Mouse (Mus musculus) liver, postnatal 0 days (tissue): ENCODE data around the gene Fgd3. TPM values are rescaled to one million over a fixed set of nuclear protein-coding genes. Genes with fewer than 3 reads are reported as not detected.

Experiments used
- ATAC-seq: fragments of 200-750 bp; cut with Nextera tagmentation; 2 replicates; pipeline ENCODE4 v1.8.0; 2017; ENCODE audit warnings: mild to moderate bottlenecking, moderate library complexity
- DNase-seq: peaks from one replicate; pipeline ENCODE4 v3.0.0-alpha.2; 2016
- H3K27ac ChIP-seq: fragments of 300-500 bp; sonication (generic); 2 replicates; pipeline ENCODE4 v1.5.1; 2014; ENCODE audit warnings: antibody characterized with exemption, moderate library complexity, mild to moderate bottlenecking, low read depth
- H3K27me3 ChIP-seq: fragments of 300-500 bp; sonication (generic); 2 replicates; pipeline ENCODE4 v1.6.1; 2014; ENCODE audit warnings: low read length, control low read depth, mixed read lengths; ENCODE audit not compliant: insufficient read depth
- H3K36me3 ChIP-seq: fragments of 300-500 bp; sonication (generic); replicated peaks from 2 replicates; pipeline ENCODE4 v1.6.1; 2014; ENCODE audit warnings: mild to moderate bottlenecking, control low read depth, low read length, moderate library complexity, mixed read lengths; ENCODE audit not compliant: insufficient read depth
- H3K4me1 ChIP-seq: fragments of 300-500 bp; sonication (generic); 2 replicates; pipeline ENCODE4 v1.6.1; 2014; ENCODE audit warnings: antibody characterized with exemption, mild to moderate bottlenecking, control low read depth; ENCODE audit not compliant: insufficient read depth
- H3K4me2 ChIP-seq: fragments of 300-500 bp; sonication (generic); 2 replicates; pipeline ENCODE4 v1.6.1; 2014; ENCODE audit warnings: low read depth, mild to moderate bottlenecking, low read length, moderate library complexity, mixed read lengths
- H3K4me3 ChIP-seq: fragments of 300-500 bp; sonication (generic); 2 replicates; pipeline ENCODE4 v1.5.1; 2014; ENCODE audit warnings: low read depth, low read length
- H3K9ac ChIP-seq: fragments of 300-500 bp; sonication (generic); replicated peaks from 2 replicates; pipeline ENCODE4 v1.6.1; 2014; ENCODE audit warnings: mild to moderate bottlenecking, moderate library complexity
- H3K9me3 ChIP-seq: fragments of 300-500 bp; sonication (generic); 2 replicates; pipeline ENCODE4 v1.6.1; 2016; ENCODE audit warnings: mild to moderate bottlenecking, control low read depth, low read length, mixed read lengths
- CTCF ChIP-seq: sonication (generic); IDR thresholded peaks from 2 replicates; pipeline ENCODE4 v1.5.1; 2016; ENCODE audit warnings: antibody characterized with exemption, low read depth
- EP300 ChIP-seq: IDR thresholded peaks from 2 replicates; pipeline ENCODE4 v1.6.1; 2016; ENCODE audit warnings: antibody characterized with exemption, low read depth, mild to moderate bottlenecking
- WGBS: fragments of 180-500 bp; shearing (Covaris S2); extraction: QIAGEN DNeasy Blood & Tissue Kit; methylation state at CpG from one replicate; pipeline ENCODE4 v1.1.7; 2014; ENCODE audit not compliant: insufficient replicate concordance; 5-methylcytosine and 5-hydroxymethylcytosine counted together
- polyA plus RNA-seq: library from polyadenylated mRNA; unstranded; fragments of >200 nt; fragmentation: Nextera tagmentation; extraction: Ambion mirVana; gene quantifications from 2 replicates; pipeline ENCODE4 v1.2.1, GENCODE M21; 2015

Fgd3 gene
- polyA plus RNA-seq, 1 experiment from 2014 or later = 0.62 TPM

- Histone ChIP-seq H3K36me3 (no peaks in the 10 kb centered on the region), H3K27ac (no peak overlapping the region), H3K4me1 (peaks cover 27% of the 10 kb centered on the region), H3K27me3 (no peaks in the 10 kb centered on the region), H3K9ac (no peak overlapping the region), H3K4me2 (no peak overlapping the region), H3K4me3 (no peak overlapping the region), H3K9me3 (no peaks in the 10 kb centered on the region)
- TF ChIP-seq EP300 (no peak), CTCF (no peak)
- DNase-seq = no peak
- ATAC-seq = no peak
- WGBS = 71% methylated on average over 3 of the region's 3 CpGs
These were observed 101.5 kb downstream of the Fgd3 start for GRCm38 (mm10) chr13:49218651-49219050.

GRCm38 (mm10) chr13:49216808-49217561 is 103.1 kb downstream of the Fgd3 start:
- ATAC-seq (no peak), DNase-seq (no peak)
- Histone ChIP-seq H3K27me3 (no peaks in the 10 kb centered on the region), H3K4me1 (peaks cover 34% of the 10 kb centered on the region), H3K9ac (no peak overlapping the region), H3K4me2 (peak overlapping the region; percentile 94), H3K9me3 (no peaks in the 10 kb centered on the region), H3K27ac (peak overlapping the region; percentile 96), H3K4me3 (no peak overlapping the region), H3K36me3 (no peaks in the 10 kb centered on the region)
- 65% methylated on average over 9 of the region's 9 CpGs for WGBS
- no peak for TF ChIP-seq EP300
- no peak for TF ChIP-seq CTCF

- no peaks in the 10 kb centered on the region for H3K27me3 ChIP-seq
- DNase-seq = no peak
- peaks cover 34% of the 10 kb centered on the region for H3K4me1 ChIP-seq
- peak overlapping the region; percentile 81 for H3K4me3 ChIP-seq
- peak overlapping the region; percentile 96 for H3K27ac ChIP-seq
- peak overlapping the region; percentile 94 for H3K4me2 ChIP-seq
- H3K36me3 ChIP-seq = no peaks in the 10 kb centered on the region
- 3% methylated on average over 17 of the region's 17 CpGs for WGBS
- H3K9me3 ChIP-seq = no peaks in the 10 kb centered on the region
- peak overlapping the region; percentile 90 for H3K9ac ChIP-seq
- ATAC-seq = peak; percentile 75
- TF ChIP-seq CTCF (no peak), EP300 (no peak)
These were observed 103.9 kb downstream of the Fgd3 start for GRCm38 (mm10) chr13:49216220-49216552.

- DNase-seq (peak; percentile 97), ATAC-seq (peak; percentile 92)
- Histone ChIP-seq H3K4me2 (peak within 1 kb of the TSS; percentile 94), H3K27me3 (no peaks in the 10 kb centered on the region), H3K4me1 (peaks cover 34% of the 10 kb centered on the region), H3K9me3 (no peaks in the 10 kb centered on the region), H3K4me3 (peak within 1 kb of the TSS; percentile 81), H3K36me3 (no peaks in the 10 kb centered on the region), H3K9ac (peak within 1 kb of the TSS; percentile 90), H3K27ac (peak within 1 kb of the TSS; percentile 96)
- TF ChIP-seq EP300 (no peak), CTCF (no peak)
- 2% methylated on average over 69 of the region's 78 CpGs for WGBS
These were observed 104.4 kb downstream of the Fgd3 start, which contains the start of gene Card19 for GRCm38 (mm10) chr13:49215504-49216219. Card19 (minus strand) TSS chr13:49216037.

GRCm38 (mm10) chr13:49215128-49215503 is 105.0 kb downstream of the Fgd3 start:
- H3K9ac ChIP-seq = peak overlapping the region; percentile 90
- no peak for DNase-seq
- TF ChIP-seq EP300 (no peak), CTCF (no peak)

GRCm38 (mm10) chr13:49214454-49214853 is 105.7 kb downstream of the Fgd3 start:
- peak overlapping the region; percentile 94 for H3K4me2 ChIP-seq
- ATAC-seq (no peak), DNase-seq (no peak)
- 73% methylated on average over 3 of the region's 3 CpGs for WGBS
- H3K4me1 ChIP-seq = peaks cover 34% of the 10 kb centered on the region
- peak overlapping the region; percentile 81; the same call in 1 of the 2 replicates for H3K4me3 ChIP-seq
- no peak for TF ChIP-seq CTCF
- no peak for TF ChIP-seq EP300
- no peaks in the 10 kb centered on the region for H3K9me3 ChIP-seq
- H3K27ac ChIP-seq = no peak overlapping the region
- 0 out of 2 replicates have a peak overlapping the region, but pooled peaks have one; percentile 90 for H3K9ac ChIP-seq
- no peaks in the 10 kb centered on the region for H3K36me3 ChIP-seq
- H3K27me3 ChIP-seq = no peaks in the 10 kb centered on the region

More at GRCm38 (mm10) chr13:49215128-49215503, 105.0 kb downstream of the Fgd3 start:
- no peak for ATAC-seq
- H3K4me1 ChIP-seq = peaks cover 34% of the 10 kb centered on the region
- 11% methylated on average over 5 of the region's 5 CpGs for WGBS
- H3K27me3 ChIP-seq = no peaks in the 10 kb centered on the region
- peak overlapping the region; percentile 81 for H3K4me3 ChIP-seq
- no peaks in the 10 kb centered on the region for H3K36me3 ChIP-seq
- H3K4me2 ChIP-seq = peak overlapping the region; percentile 94
- H3K27ac ChIP-seq = peak overlapping the region; percentile 96
- H3K9me3 ChIP-seq = no peaks in the 10 kb centered on the region
